Mouse (Mus musculus) small intestine, adult 2 months (tissue): Measurements from ENCODE around the gene Neu2.

Experiments used
- CTCF ChIP-seq: fragments of 200-500 bp; IDR thresholded peaks from 2 replicates; pipeline ENCODE4 v1.5.1; 2012; ENCODE audit warnings: low read depth, mild to moderate bottlenecking, control low read depth, inconsistent platforms, low read length, moderate library complexity, mixed read lengths; ENCODE audit not compliant: insufficient replicate concordance, insufficient read length; ENCODE audit errors: extremely low read depth
- POLR2A ChIP-seq: fragments of 200-500 bp; IDR thresholded peaks from 2 replicates; pipeline ENCODE4 v1.6.1; 2012; ENCODE audit warnings: low read depth, mild to moderate bottlenecking, control low read depth, inconsistent platforms, low read length, moderate library complexity

GRCm38 (mm10) chr1:87534118-87534517, 24.4 kb downstream of the Neu2 start:
- TF ChIP-seq POLR2A: no peak
- TF ChIP-seq CTCF: no peak
